Mouse (Mus musculus): ENCODE measurements around the gene Spaca4. TPM values are rescaled to one million over a fixed set of nuclear protein-coding genes. Genes with fewer than 3 reads are reported as not detected.

Gene Spaca4
- polyA plus RNA-seq, 1 experiment from 2014 or later = not detected

- Histone ChIP-seq H3K36me3 (ENCODE audit: inconsistent target) (peaks cover 9% of the 10 kb centered on the region; the same call in 1 of the 2 replicates), H3K27ac (no peak within 1 kb of the TSS), H3K79me2 (ENCODE audit: inconsistent target) (peaks cover 29% of the 10 kb centered on the region), H3K4me3 (ENCODE audit: inconsistent target) (no peak within 1 kb of the TSS)
- WGBS (ENCODE audit: missing documents) = 82% methylated on average over 6 of the region's 14 CpGs
These were observed 5.0 kb downstream of the Spaca4 start, which contains the start of gene Fam83e for GRCm38 (mm10) chr7:45720413-45721233. Gene Fam83e, plus strand, starts transcription at chr7:45721212.

DNA sequence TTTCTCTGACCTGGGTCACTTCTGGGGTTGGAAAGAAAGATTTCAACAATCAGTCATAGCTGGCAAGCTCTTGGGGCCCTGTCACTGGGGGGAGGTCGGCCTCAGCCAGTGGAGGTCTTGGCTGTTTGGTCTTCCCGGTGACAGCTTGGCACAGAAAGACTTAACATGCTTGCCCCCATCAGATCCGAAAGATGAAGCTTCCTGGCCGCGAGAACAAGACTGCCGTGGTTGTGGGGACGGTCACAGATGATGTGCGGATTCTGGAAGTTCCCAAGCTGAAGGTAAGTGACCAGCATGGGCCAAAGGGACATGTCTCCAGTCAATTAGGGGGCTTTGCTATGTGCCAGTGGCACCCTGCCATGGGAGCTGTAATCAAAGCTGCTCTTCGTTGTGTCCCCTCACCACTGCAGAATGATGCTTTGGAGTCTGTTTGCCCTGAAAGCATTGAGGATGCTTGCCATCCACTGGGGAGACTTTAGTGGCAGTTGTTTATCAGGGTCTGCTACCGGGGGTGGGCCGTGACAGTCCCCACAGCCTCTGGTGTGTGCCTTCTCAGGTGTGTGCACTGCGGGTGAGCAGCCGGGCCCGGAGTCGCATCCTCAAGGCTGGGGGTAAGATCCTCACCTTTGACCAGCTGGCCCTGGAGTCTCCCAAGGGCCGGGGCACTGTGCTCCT lies 5.7 kb downstream of the Spaca4 start:
- 92% methylated on average over 9 of the region's 16 CpGs for WGBS (ENCODE audit: missing documents)
- Histone ChIP-seq H3K27ac (no peak overlapping the region), H3K36me3 (ENCODE audit: inconsistent target) (peaks cover 9% of the 10 kb centered on the region; the same call in 1 of the 2 replicates), H3K4me3 (ENCODE audit: inconsistent target) (no peak overlapping the region), H3K79me2 (ENCODE audit: inconsistent target) (peaks cover 37% of the 10 kb centered on the region)

DNA sequence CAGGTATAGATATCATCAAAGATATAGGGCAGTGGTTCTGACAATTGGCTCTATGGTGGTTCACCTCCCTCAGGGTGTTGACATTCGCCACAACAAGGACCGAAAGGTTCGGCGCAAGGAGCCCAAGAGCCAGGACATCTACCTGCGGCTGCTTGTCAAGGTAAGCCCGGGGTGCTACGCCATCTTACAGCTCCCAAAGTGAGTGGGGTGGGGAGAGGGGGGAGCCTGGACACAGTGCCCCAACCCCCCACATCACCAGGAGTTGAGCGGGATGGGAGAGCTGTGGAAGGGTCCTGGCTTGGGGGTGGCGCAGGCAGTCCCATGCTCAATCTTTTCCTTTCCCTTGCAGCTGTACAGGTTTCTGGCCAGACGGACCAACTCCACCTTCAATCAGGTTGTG lies 6.4 kb downstream of the Spaca4 start:
- Histone ChIP-seq H3K79me2 (ENCODE audit: inconsistent target) (peaks cover 44% of the 10 kb centered on the region), H3K4me3 (ENCODE audit: inconsistent target) (peak overlapping the region; percentile 81; the same call in 1 of the 2 replicates), H3K27ac (no peak overlapping the region), H3K36me3 (ENCODE audit: inconsistent target) (peaks cover 9% of the 10 kb centered on the region; the same call in 1 of the 2 replicates)
- 91% methylated on average over 10 of the region's 10 CpGs for WGBS (ENCODE audit: missing documents)

DNA sequence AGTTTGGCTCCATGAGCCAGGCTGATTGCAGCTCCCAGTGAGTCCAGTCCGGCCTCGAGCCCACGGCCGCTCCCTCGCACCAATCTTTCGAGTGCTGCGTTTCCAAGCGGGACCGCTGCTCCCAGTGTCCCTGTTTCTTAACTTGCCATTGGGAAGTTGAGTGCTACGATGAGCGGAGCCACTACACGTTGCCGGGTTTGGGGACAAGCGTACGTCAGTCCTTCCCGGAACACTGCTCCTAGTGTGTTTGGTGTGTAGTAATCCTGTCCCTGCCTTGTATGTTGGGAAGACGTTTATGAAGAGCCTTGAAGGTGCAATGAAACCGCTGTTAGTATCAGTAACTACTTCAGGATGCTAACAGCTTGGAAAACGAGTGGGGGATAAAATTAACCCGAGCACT lies 7.3 kb downstream of the Spaca4 start:
- peak overlapping the region; percentile 98 for H3K27ac ChIP-seq
- peaks cover 12% of the 10 kb centered on the region; the same call in 1 of the 2 replicates for H3K36me3 ChIP-seq (ENCODE audit: inconsistent target)
- peak overlapping the region; percentile 81 for H3K4me3 ChIP-seq (ENCODE audit: inconsistent target)
- peaks cover 52% of the 10 kb centered on the region for H3K79me2 ChIP-seq (ENCODE audit: inconsistent target)
- 0% methylated on average over 20 of the region's 20 CpGs for WGBS (ENCODE audit: missing documents)

GRCm38 (mm10) chr7:45717918-45718297 lies 7.7 kb downstream of the Spaca4 start, which contains the start of gene Sphk2:
Gene Sphk2, minus strand, starts transcription at chr7:45718002.
- peaks cover 56% of the 10 kb centered on the region for H3K79me2 ChIP-seq (ENCODE audit: inconsistent target)
- H3K36me3 ChIP-seq (ENCODE audit: inconsistent target) = peaks cover 15% of the 10 kb centered on the region; the same call in 1 of the 2 replicates
- peak within 1 kb of the TSS; percentile 81 for H3K4me3 ChIP-seq (ENCODE audit: inconsistent target)
- under 1% methylated on average over 41 of the region's 41 CpGs for WGBS (ENCODE audit: missing documents)
- H3K27ac ChIP-seq = peak within 1 kb of the TSS; percentile 98

DNA sequence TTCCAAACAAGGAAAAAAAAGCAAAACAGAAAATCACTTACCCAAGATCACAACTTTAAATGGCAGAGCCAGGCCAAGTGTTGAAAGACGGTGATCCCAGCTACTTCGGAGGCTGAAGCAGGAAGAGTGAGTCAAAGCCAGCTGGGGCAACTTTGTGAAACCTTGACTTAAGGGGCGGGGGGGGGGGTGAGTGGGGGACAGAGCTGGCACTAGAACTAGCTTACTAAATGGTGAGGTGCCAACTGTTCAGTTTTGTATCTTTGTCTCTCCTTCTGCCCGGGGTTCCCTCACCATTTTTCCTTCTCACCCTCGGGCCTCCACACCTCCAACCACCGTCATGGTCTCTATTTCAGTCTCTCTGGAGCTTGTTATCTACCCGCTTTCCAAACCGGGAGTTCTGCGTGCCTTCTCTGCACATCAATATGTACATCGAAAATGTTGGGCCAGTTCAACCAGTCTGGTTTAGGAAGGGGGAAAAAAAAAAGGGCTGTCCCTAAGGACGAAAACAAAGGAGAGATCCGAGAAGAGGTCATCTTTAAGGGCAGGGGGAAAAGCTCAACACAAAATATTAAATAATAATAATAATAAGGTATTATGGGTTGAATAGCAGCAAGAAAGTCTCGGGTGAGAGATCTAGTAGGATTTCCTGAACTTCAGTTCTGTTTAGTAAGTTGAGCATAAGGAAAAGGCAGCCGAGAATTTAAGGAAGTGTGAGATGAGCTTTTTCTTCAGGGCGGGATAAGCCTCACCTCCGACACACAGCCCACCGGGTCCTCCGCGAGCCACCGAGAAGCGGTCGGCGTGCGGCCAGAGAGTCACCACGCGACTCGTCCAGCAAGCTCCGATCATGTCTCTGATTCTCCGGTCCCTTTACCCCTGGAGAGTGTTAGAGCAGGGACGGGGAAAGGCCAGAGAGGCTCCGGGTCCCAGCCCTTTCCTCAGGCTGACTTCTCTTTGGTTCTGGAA lies 8.4 kb downstream of the Spaca4 start:
- Histone ChIP-seq H3K79me2 (ENCODE audit: inconsistent target) (peaks cover 63% of the 10 kb centered on the region), H3K4me3 (ENCODE audit: inconsistent target) (peak overlapping the region; percentile 73), H3K36me3 (ENCODE audit: inconsistent target) (peaks cover 22% of the 10 kb centered on the region), H3K27ac (peak overlapping the region; percentile 98)
- 5% methylated on average over 31 of the region's 31 CpGs for WGBS (ENCODE audit: missing documents)

DNA sequence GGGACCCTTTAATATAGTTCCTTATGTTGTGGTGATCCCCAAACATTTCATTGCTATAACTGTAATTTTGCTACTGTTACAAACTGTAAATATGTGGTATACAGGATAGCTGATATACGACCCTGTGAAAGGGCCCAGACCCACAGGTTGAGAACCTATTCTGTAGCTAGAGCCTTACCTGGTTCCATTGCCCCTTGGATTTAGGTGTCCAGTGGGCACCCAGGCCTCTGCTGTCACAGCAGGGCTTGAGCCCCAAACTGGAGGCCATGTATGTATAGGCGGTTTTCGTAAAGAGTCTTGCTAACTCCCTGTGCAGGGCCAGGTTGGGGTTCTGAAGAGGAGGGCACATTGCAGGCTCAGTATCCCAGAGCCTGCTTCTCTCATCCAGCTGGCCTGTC lies 9.2 kb downstream of the Spaca4 start:
- 65% methylated on average over 3 of the region's 3 CpGs for WGBS (ENCODE audit: missing documents)
- H3K79me2 ChIP-seq (ENCODE audit: inconsistent target) = peaks cover 71% of the 10 kb centered on the region
- peak overlapping the region; percentile 73 for H3K4me3 ChIP-seq (ENCODE audit: inconsistent target)
- peak overlapping the region; percentile 98 for H3K27ac ChIP-seq
- peaks cover 29% of the 10 kb centered on the region for H3K36me3 ChIP-seq (ENCODE audit: inconsistent target)

DNA sequence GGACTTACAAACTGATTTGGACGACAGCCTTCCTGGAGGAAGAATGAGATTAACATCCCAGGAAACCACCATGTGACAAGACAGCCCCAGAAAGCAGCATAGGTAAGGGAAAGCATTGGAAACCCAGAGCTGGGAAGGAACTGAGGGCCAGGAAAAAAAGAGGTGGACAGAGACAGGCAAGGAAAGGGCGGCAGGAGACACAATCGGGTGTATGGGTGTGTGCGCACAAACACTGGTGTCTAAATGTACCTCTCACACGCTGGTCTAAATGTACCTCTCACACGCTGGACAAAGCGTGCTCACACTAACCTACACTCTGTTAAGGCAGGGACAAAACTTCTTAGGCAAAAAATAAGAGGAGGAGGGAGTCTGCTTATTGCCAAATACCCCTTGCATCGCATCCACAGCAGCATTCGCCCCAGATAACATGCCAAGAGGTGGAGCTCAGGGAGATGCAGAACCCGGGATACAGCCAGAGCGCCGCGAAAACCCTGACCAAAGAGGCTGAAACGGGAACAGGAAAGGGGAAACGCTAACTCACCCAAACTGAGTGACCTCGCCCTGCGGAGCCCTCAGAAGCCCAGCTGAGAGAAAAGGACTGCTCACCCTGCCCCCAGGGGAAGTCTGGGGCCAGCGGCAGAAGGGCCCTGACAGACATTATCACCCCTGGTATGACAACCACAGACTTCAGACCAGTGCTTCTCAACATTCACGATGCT lies 9.7 kb downstream of the Spaca4 start:
- Histone ChIP-seq H3K4me3 (ENCODE audit: inconsistent target) (peak overlapping the region; percentile 73), H3K36me3 (ENCODE audit: inconsistent target) (peaks cover 35% of the 10 kb centered on the region), H3K27ac (peak overlapping the region; percentile 98), H3K79me2 (ENCODE audit: inconsistent target) (peaks cover 75% of the 10 kb centered on the region)
- WGBS (ENCODE audit: missing documents) = 31% methylated on average over 19 of the region's 19 CpGs

- peaks cover 42% of the 10 kb centered on the region for H3K36me3 ChIP-seq (ENCODE audit: inconsistent target)
These were observed 10.4 kb downstream of the Spaca4 start, which contains the start of gene Rpl18 for GRCm38 (mm10) chr7:45715090-45715708. Gene Rpl18, plus strand, starts transcription at chr7:45715457.

GRCm38 (mm10) chr7:45714630-45715089 lies 11.0 kb downstream of the Spaca4 start:
- H3K79me2 ChIP-seq (ENCODE audit: inconsistent target) = peaks cover 87% of the 10 kb centered on the region
- H3K36me3 ChIP-seq (ENCODE audit: inconsistent target) = peaks cover 43% of the 10 kb centered on the region
- peak overlapping the region; percentile 78 for H3K4me3 ChIP-seq (ENCODE audit: inconsistent target)
- 14% methylated on average over 14 of the region's 14 CpGs for WGBS (ENCODE audit: missing documents)
- H3K27ac ChIP-seq = peak overlapping the region; percentile 58

More at GRCm38 (mm10) chr7:45715090-45715708, 10.4 kb downstream of the Spaca4 start, which contains the start of gene Rpl18:
- peak within 1 kb of the TSS; percentile 78 for H3K4me3 ChIP-seq (ENCODE audit: inconsistent target)
- WGBS (ENCODE audit: missing documents) = 6% methylated on average over 34 of the region's 34 CpGs
- H3K79me2 ChIP-seq (ENCODE audit: inconsistent target) = peaks cover 82% of the 10 kb centered on the region
- peak within 1 kb of the TSS; percentile 98 for H3K27ac ChIP-seq

DNA sequence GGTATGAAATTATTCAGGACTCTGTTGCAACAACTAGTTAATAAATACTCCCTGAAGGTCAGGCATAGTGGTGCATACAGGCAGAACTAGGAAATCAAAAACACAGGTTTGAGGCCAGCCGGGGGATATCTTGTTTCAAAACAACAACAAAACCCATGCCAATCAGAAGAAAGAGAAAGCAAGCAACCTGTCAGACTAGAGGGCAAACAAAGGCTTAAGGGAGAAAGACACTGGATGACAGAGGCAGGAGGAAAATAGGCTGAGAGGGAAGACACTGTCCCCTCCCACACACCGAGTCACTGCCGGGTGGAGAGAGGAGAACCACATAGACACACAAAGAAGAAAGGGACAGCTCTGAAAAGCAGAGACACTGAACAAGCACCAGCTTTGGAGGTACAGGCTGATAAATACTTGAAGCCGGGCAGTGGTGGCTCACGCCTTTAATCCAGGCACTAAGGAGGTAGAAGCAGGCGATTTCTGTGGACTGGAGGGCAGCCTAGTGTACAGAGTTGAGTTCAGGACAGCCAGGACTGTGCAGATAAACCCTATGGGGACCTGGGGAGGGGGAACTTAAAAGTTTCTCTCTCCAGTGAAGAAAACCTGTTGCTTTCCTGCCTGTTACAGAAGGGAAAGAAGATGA lies 11.6 kb downstream of the Spaca4 start:
- Histone ChIP-seq H3K4me3 (ENCODE audit: inconsistent target) (peak overlapping the region; percentile 78), H3K27ac (peak overlapping the region; percentile 58), H3K36me3 (ENCODE audit: inconsistent target) (peaks cover 43% of the 10 kb centered on the region), H3K79me2 (ENCODE audit: inconsistent target) (peaks cover 87% of the 10 kb centered on the region)
- 88% methylated on average over 6 of the region's 6 CpGs for WGBS (ENCODE audit: missing documents)

GRCm38 (mm10) chr7:45713396-45713795 lies 12.2 kb downstream of the Spaca4 start:
- WGBS (ENCODE audit: missing documents) = 89% methylated on average over 13 of the region's 16 CpGs
- peaks cover 43% of the 10 kb centered on the region for H3K36me3 ChIP-seq (ENCODE audit: inconsistent target)
- no peak overlapping the region for H3K27ac ChIP-seq
- no peak overlapping the region for H3K4me3 ChIP-seq (ENCODE audit: inconsistent target)
- peaks cover 85% of the 10 kb centered on the region for H3K79me2 ChIP-seq (ENCODE audit: inconsistent target)
